In genomic region chr13:95389866-95390865, GRCm38 (mm10) we compare ENCODE assay signal across 7 mouse cellular contexts. TPM values are rescaled to one million over a fixed set of nuclear protein-coding genes. Genes with fewer than 3 reads are reported as not detected.
DNase-seq lines count a peak whose midpoint lies in the region; ATAC-seq and TF ChIP-seq lines count a peak whose summit lies in the region.

No protein-coding gene starts in this region.

- intact Hi-C loops in gastrocnemius, postnatal 36 days (cut with DNase I): loop anchor here (1.0 kb wide), 1 partner anchor 89 kb away; no protein-coding TSS in a partner anchor
- intact Hi-C loops in left cerebral cortex, postnatal 36 days (cut with DNase I): loop anchor here (1.0 kb wide), 1 partner anchor 91 kb away; no protein-coding TSS in a partner anchor

- H3K36me3 ChIP-seq in intestine, postnatal 0 days (ENCODE audit: control insufficient read depth, insufficient read depth): no peaks in the 10 kb centered on the region
- no peaks in the 10 kb centered on the region for H3K36me3 ChIP-seq in midbrain, embryonic 12.5 days
- no peaks in the 10 kb centered on the region for H3K36me3 ChIP-seq in small intestine, adult 2 months (ENCODE audit: control insufficient read depth, insufficient read depth, low read length)

- no peaks in the 10 kb centered on the region for H3K4me1 ChIP-seq in intestine, postnatal 0 days (replicated peaks; ENCODE audit: control insufficient read depth, insufficient read depth, low read length)
- no peaks in the 10 kb centered on the region for H3K4me1 ChIP-seq in midbrain, embryonic 12.5 days
- H3K4me1 ChIP-seq in small intestine, adult 2 months (ENCODE audit: control insufficient read depth, insufficient read depth, insufficient read length, low read length): no peaks in the 10 kb centered on the region

- H3K9ac ChIP-seq in intestine, postnatal 0 days (ENCODE audit: low read depth, low read length): no peak overlapping the region
- no peak overlapping the region for H3K9ac ChIP-seq in midbrain, embryonic 12.5 days (replicated peaks)

- TF ChIP-seq CTCF in intestine, postnatal 0 days (IDR thresholded peaks at IDR 0.05; ENCODE audit: low read depth): peak; percentile 85
- peak; percentile 94; the same call in 1 of the 2 replicates for TF ChIP-seq CTCF in small intestine, adult 2 months (IDR thresholded peaks at IDR 0.05; ENCODE audit: extremely low read depth, insufficient read length, insufficient replicate concordance, low read depth, low read length)

- TF ChIP-seq POLR2A in small intestine, adult 2 months (IDR thresholded peaks at IDR 0.05; ENCODE audit: low read depth, low read length): no peak

- H3K4me3 ChIP-seq in intestine, postnatal 0 days (ENCODE audit: low read depth, low read length): no peak overlapping the region
- no peak overlapping the region for H3K4me3 ChIP-seq in midbrain, embryonic 12.5 days
- H3K4me3 ChIP-seq in small intestine, adult 2 months (ENCODE audit: low read depth, low read length): no peak overlapping the region

- no peak overlapping the region for H3K27ac ChIP-seq in intestine, postnatal 0 days (ENCODE audit: low read depth, low read length)
- no peak overlapping the region for H3K27ac ChIP-seq in midbrain, embryonic 12.5 days (replicated peaks)
- H3K27ac ChIP-seq in small intestine, adult 2 months (ENCODE audit: insufficient read depth, low read depth, low read length): no peak overlapping the region

- H3K27me3 ChIP-seq in intestine, postnatal 0 days (replicated peaks; ENCODE audit: control insufficient read depth, insufficient read depth, low read length): no peaks in the 10 kb centered on the region
- H3K27me3 ChIP-seq in midbrain, embryonic 12.5 days: no peaks in the 10 kb centered on the region
- no peaks in the 10 kb centered on the region for H3K27me3 ChIP-seq in small intestine, adult 2 months (ENCODE audit: control insufficient read depth, insufficient read depth, low read length)

- peaks cover under 1% of the 10 kb centered on the region; the same call in 1 of the 2 replicates for H3K9me3 ChIP-seq in intestine, postnatal 0 days (ENCODE audit: control insufficient read depth)
- 0 out of 2 replicates have a peak, but pooled peaks cover under 1% of the 10 kb centered on the region for H3K9me3 ChIP-seq in midbrain, embryonic 12.5 days

- ATAC-seq in intestine, postnatal 0 days: peak; percentile 33; the same call in 1 of the 2 replicates
- ATAC-seq in midbrain, embryonic 12.5 days (ENCODE audit: low FRiP score, low read depth): 0 out of 2 replicates have a peak, but pooled peaks have one; percentile 34

- 29% methylated on average over 24 of the region's 24 CpGs for WGBS in intestine, postnatal 0 days
- 34% methylated on average over 24 of the region's 24 CpGs for WGBS in midbrain, embryonic 12.5 days
- 30% methylated on average over 24 of the region's 24 CpGs for WGBS in small intestine, adult 2 months

- peak overlapping the region; percentile 47 for H3K4me2 ChIP-seq in intestine, postnatal 0 days (replicated peaks; ENCODE audit: low read depth)
- H3K4me2 ChIP-seq in midbrain, embryonic 12.5 days (replicated peaks): no peak overlapping the region

- peak; percentile 65 for DNase-seq in adrenal gland, adult 2 months
- peak; percentile 88 for DNase-seq in embryo, embryonic 11 days
- DNase-seq in gastrocnemius, postnatal 36 days: peak; percentile 57 to 61
- peak; percentile 69 to 78 for DNase-seq in left cerebral cortex, postnatal 36 days (ENCODE audit: low spot score in 2 of 2)

RNA-seq across cellular contexts. Expression of gene Aggf1, which starts 15.0 kb away (rescaled TPM):
- total RNA-seq in adrenal gland, adult 2 months (2021): 10 to 100 TPM; 30.1 to 37.8 TPM
- 33.8 and 37.0 TPM in 2 replicates for polyA plus RNA-seq in adrenal gland, adult 2 months (2012; rRNA removed)
- total RNA-seq in gastrocnemius, postnatal 36 days (2021): 10 to 100 TPM; 14.0 to 15.8 TPM
- polyA plus RNA-seq in intestine, postnatal 0 days (2015; fragmentation: Nextera tagmentation; extraction: Ambion mirVana): 19.6 and 21.1 TPM in 2 replicates
- total RNA-seq in left cerebral cortex, postnatal 36 days (2021): 10 to 100 TPM; 50.1 to 51.2 TPM
- polyA plus RNA-seq in midbrain, embryonic 12.5 days (2016; fragmentation: Nextera tagmentation; extraction: Ambion mirVana): 54.9 and 58.6 TPM in 2 replicates
- polyA plus RNA-seq in small intestine, adult 2 months (2012; rRNA removed): 8.7 and 15.6 TPM in 2 replicates

RNA-seq across cellular contexts. Expression of gene Crhbp, which starts 54.6 kb away (rescaled TPM):
- total RNA-seq in adrenal gland, adult 2 months (2021): under 1 TPM in 1 of 2 experiments, not detected in 1; 0.21 TPM
- polyA plus RNA-seq in adrenal gland, adult 2 months (2012; rRNA removed): not detected in 2 replicates
- not detected for total RNA-seq in gastrocnemius, postnatal 36 days (2021)
- not detected in 2 replicates for polyA plus RNA-seq in intestine, postnatal 0 days (2015; fragmentation: Nextera tagmentation; extraction: Ambion mirVana)
- total RNA-seq in left cerebral cortex, postnatal 36 days (2021): 10 to 100 TPM; 21.2 to 23.5 TPM
- 0.61 and 1.1 TPM in 2 replicates for polyA plus RNA-seq in midbrain, embryonic 12.5 days (2016; fragmentation: Nextera tagmentation; extraction: Ambion mirVana)
- not detected in 2 replicates for polyA plus RNA-seq in small intestine, adult 2 months (2012; rRNA removed)
